Mouse (Mus musculus): ENCODE measurements around the gene Gpc3.

DNA sequence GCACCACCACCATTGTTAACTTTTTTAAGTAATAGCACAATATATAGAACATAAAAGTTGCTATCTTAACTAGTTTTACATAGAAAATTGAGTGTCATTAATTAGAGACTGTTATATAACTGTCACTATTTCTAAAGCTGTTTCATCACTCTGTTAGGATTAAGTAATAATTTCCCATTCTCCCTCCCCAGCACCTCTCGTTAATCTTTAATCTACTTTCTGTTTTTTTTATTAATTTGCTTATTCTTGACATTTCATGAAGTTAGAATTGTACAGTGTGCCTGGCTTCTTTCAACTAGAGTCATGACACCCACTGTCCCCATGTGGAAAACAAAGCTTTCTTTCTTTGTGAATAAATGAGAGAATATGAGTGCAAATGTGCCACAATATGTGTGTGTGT lies 359.2 kb downstream of the Gpc3 start:
- TF ChIP-seq CTCF (IDR thresholded peaks at IDR 0.05; ENCODE audit: low read depth) (no peak), EP300 (IDR thresholded peaks at IDR 0.05; ENCODE audit: low read depth) (no peak)
